Mouse (Mus musculus): ENCODE measurements around the gene Taf1b.

- no peak for TF ChIP-seq CTCF (IDR thresholded peaks at IDR 0.05 in 2 of 3, conservative IDR thresholded peaks at IDR 0.05 in 1 of 3; ENCODE audit: control insufficient read depth in 1 of 3, insufficient read depth in 1 of 3, low read depth in 2 of 3, low read length in 3 of 3, poor library complexity in 1 of 3, severe bottlenecking in 1 of 3)
- TF ChIP-seq TAL1 (IDR thresholded peaks at IDR 0.05; ENCODE audit: low read length) = no peak
- no peak for TF ChIP-seq CHD2 (IDR thresholded peaks at IDR 0.05; ENCODE audit: low read length)
- TF ChIP-seq POLR2A (IDR thresholded peaks at IDR 0.05; ENCODE audit: control insufficient read depth in 1 of 2, insufficient read depth in 1 of 2, low read depth in 1 of 2, low read length in 2 of 2, poor library complexity in 1 of 2) = no peak
- TF ChIP-seq USF2 (IDR thresholded peaks at IDR 0.05; ENCODE audit: borderline replicate concordance in 1 of 2, insufficient read depth in 1 of 2, low read depth in 1 of 2, low read length in 2 of 2) = no peak
- no peak for TF ChIP-seq MAFK (IDR thresholded peaks at IDR 0.05; ENCODE audit: borderline replicate concordance, low read depth, low read length)
Measured at GRCm38 (mm10) chr12:24473221-24473620, 24.9 kb upstream of the Taf1b start.
